Mouse (Mus musculus) midbrain, embryonic 10.5 days (tissue): ENCODE measurements around the gene Tmem38a. TPM values are rescaled to one million over a fixed set of nuclear protein-coding genes. Genes with fewer than 3 reads are reported as not detected.

Experiments used
- DNase-seq: peaks from one replicate; pipeline ENCODE4 v3.0.0-alpha.2; 2017; ENCODE audit warnings: low spot score
- H3K27ac ChIP-seq: fragments of 300-500 bp; sonication (generic); replicated peaks from 2 replicates; pipeline ENCODE4 v1.5.1; 2016; ENCODE audit warnings: mild to moderate bottlenecking
- H3K27me3 ChIP-seq: fragments of 300-500 bp; sonication (generic); 2 replicates; pipeline ENCODE4 v1.6.1; 2016; ENCODE audit warnings: low read depth, mild to moderate bottlenecking; ENCODE audit not compliant: poor library complexity, severe bottlenecking
- H3K36me3 ChIP-seq: fragments of 300-500 bp; sonication (generic); 2 replicates; pipeline ENCODE4 v1.6.1; 2016; ENCODE audit warnings: mild to moderate bottlenecking, moderate library complexity
- H3K4me1 ChIP-seq: fragments of 300-500 bp; sonication (generic); 2 replicates; pipeline ENCODE4 v1.6.1; 2016
- H3K4me3 ChIP-seq: fragments of 300-500 bp; sonication (generic); 2 replicates; pipeline ENCODE4 v1.5.1; 2016; ENCODE audit warnings: mild to moderate bottlenecking, moderate library complexity
- H3K9me3 ChIP-seq: fragments of 300-500 bp; sonication (generic); replicated peaks from 2 replicates; pipeline ENCODE4 v1.6.1; 2016; ENCODE audit warnings: mild to moderate bottlenecking
- WGBS: fragments of 180-500 bp; shearing (Covaris S2); methylation state at CpG from one replicate; pipeline ENCODE4 v1.1.7; 2016; 5-methylcytosine and 5-hydroxymethylcytosine counted together
- microRNA-seq: library from miRNA; unstranded; fragments of <30 nt; microRNA quantifications from one replicate; pipeline ENCODE4, GENCODE M21; 2017
- polyA plus RNA-seq: library from polyadenylated mRNA; unstranded; fragments of >200 nt; fragmentation: Nextera tagmentation; extraction: Ambion mirVana; gene quantifications from 2 replicates; pipeline ENCODE4 v1.2.1, GENCODE M21; 2016

The Tmem38a gene
- polyA plus RNA-seq, 1 experiment from 2014 or later = 10.3 TPM

DNA sequence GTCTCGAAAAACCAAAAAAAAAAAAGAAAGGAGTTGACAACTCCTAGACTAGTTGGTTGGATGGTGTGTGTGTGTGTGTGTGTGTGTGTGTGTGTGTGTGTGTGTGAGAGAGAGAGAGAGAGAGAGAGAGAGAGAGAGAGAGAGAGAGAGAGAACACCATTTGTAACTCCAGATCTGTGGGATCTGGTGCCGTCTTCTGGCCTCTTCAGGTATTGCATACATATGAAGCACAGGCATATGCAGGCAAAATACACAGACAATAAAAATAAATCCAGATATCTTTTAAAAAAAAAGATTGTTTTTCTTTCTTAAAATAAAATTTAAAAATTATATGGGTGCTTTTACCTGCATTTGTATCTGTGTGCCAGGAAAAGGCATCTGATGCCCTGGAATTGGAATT lies 18.3 kb downstream of the Tmem38a start:
- no peak for DNase-seq
- Histone ChIP-seq H3K9me3 (no peaks in the 10 kb centered on the region), H3K27ac (no peak overlapping the region), H3K4me1 (peaks cover 2% of the 10 kb centered on the region; the same call in 1 of the 2 replicates), H3K27me3 (no peaks in the 10 kb centered on the region), H3K36me3 (no peaks in the 10 kb centered on the region), H3K4me3 (no peak overlapping the region)
- WGBS = 73% methylated on average over 2 of the region's 2 CpGs

Small RNA genes lying within 50 kb of the gene (microRNA-seq; reads per million reads assigned to microRNA genes)
- gene Gm28019 = not detected

Other genes with a start within 250 kb of the Tmem38a start
- 71.2 and 77.2 TPM in 2 replicates for gene Eps15l1, start 150.6 kb upstream of the Tmem38a start, polyA plus RNA-seq
- gene Calr3, start 128.2 kb upstream of the Tmem38a start, polyA plus RNA-seq = 1.8 and 2.1 TPM in 2 replicates
- 16.5 and 16.9 TPM in 2 replicates for gene 1700030K09Rik, start 128.2 kb upstream of the Tmem38a start, polyA plus RNA-seq
- 96.8 and 105 TPM in 2 replicates for gene Cherp, start 96.8 kb upstream of the Tmem38a start, polyA plus RNA-seq
- gene Slc35e1, start 79.4 kb upstream of the Tmem38a start, polyA plus RNA-seq = 13.1 and 16.3 TPM in 2 replicates
- gene Med26, start 23.8 kb upstream of the Tmem38a start, polyA plus RNA-seq = 19.0 and 19.9 TPM in 2 replicates
- 126 and 127 TPM in 2 replicates for gene Smim7, start 967 bp upstream of the Tmem38a start, polyA plus RNA-seq
- gene Nwd1, start 74.7 kb downstream of the Tmem38a start, polyA plus RNA-seq = not detected in 2 replicates
- gene Sin3b, start 151.2 kb downstream of the Tmem38a start, polyA plus RNA-seq = 151 and 164 TPM in 2 replicates
- gene F2rl3, start 189.8 kb downstream of the Tmem38a start, polyA plus RNA-seq = 1.2 and 2.4 TPM in 2 replicates